Mouse (Mus musculus): Measurements from ENCODE around the gene 2810004N23Rik. TPM values are rescaled to one million over a fixed set of nuclear protein-coding genes. Genes with fewer than 3 reads are reported as not detected.
A peak's percentile ranks its signal among the peaks of the same experiment; 100 is the strongest.

The 2810004N23Rik gene
- polyA plus RNA-seq, 1 experiment from 2014 or later = 26.2 TPM

GRCm38 (mm10) chr8:124793172-124793651, 69.7 kb downstream of the 2810004N23Rik start:
- Histone ChIP-seq H3K9ac (peak overlapping the region; percentile 86), H3K4me3 (peak overlapping the region; percentile 75), H3K4me1 (replicated peaks) (peaks cover 63% of the 10 kb centered on the region), H3K9me3 (no peaks in the 10 kb centered on the region), H3K36me3 (no peaks in the 10 kb centered on the region), H3K27ac (replicated peaks) (peak overlapping the region; percentile 97), H3K27me3 (no peaks in the 10 kb centered on the region), H3K4me2 (peak overlapping the region; percentile 73)
- ATAC-seq (ENCODE audit: low FRiP score, low read depth) = peak; percentile 65
- under 1% methylated on average over 48 of the region's 51 CpGs for WGBS

- Histone ChIP-seq H3K27me3 (no peaks in the 10 kb centered on the region), H3K9ac (peak within 1 kb of the TSS; percentile 86), H3K4me1 (replicated peaks) (peaks cover 58% of the 10 kb centered on the region), H3K9me3 (no peaks in the 10 kb centered on the region), H3K4me2 (peak within 1 kb of the TSS; percentile 73), H3K36me3 (no peaks in the 10 kb centered on the region), H3K27ac (replicated peaks) (peak within 1 kb of the TSS; percentile 97), H3K4me3 (peak within 1 kb of the TSS; percentile 75)
- ATAC-seq (ENCODE audit: low FRiP score, low read depth) = peak; percentile 92
- under 1% methylated on average over 39 of the region's 39 CpGs for WGBS
These were observed 70.2 kb downstream of the 2810004N23Rik start, which contains the start of gene Trim67 for GRCm38 (mm10) chr8:124792708-124793107. Gene Trim67 (plus strand): TSS chr8:124793092.

- Histone ChIP-seq H3K4me1 (replicated peaks) (peaks cover 52% of the 10 kb centered on the region), H3K9me3 (no peaks in the 10 kb centered on the region), H3K9ac (peak overlapping the region; percentile 86), H3K27me3 (no peaks in the 10 kb centered on the region), H3K4me2 (peak overlapping the region; percentile 73), H3K4me3 (peak overlapping the region; percentile 75), H3K36me3 (no peaks in the 10 kb centered on the region), H3K27ac (replicated peaks) (peak overlapping the region; percentile 97)
- under 1% methylated on average over 32 of the region's 32 CpGs for WGBS
- ATAC-seq (ENCODE audit: low FRiP score, low read depth) = peak; percentile 13; the same call in 1 of the 2 replicates
These were observed 70.7 kb downstream of the 2810004N23Rik start for GRCm38 (mm10) chr8:124792186-124792585.

GRCm38 (mm10) chr8:124791751-124792150, 71.2 kb downstream of the 2810004N23Rik start:
- Histone ChIP-seq H3K36me3 (no peaks in the 10 kb centered on the region), H3K9ac (peak overlapping the region; percentile 86), H3K9me3 (no peaks in the 10 kb centered on the region), H3K4me1 (replicated peaks) (peaks cover 48% of the 10 kb centered on the region), H3K27ac (replicated peaks) (peak overlapping the region; percentile 97), H3K4me3 (peak overlapping the region; percentile 75), H3K4me2 (peak overlapping the region; percentile 73), H3K27me3 (no peaks in the 10 kb centered on the region)
- WGBS = 34% methylated on average over 4 of the region's 4 CpGs
- ATAC-seq (ENCODE audit: low FRiP score, low read depth) = no peak

DNA sequence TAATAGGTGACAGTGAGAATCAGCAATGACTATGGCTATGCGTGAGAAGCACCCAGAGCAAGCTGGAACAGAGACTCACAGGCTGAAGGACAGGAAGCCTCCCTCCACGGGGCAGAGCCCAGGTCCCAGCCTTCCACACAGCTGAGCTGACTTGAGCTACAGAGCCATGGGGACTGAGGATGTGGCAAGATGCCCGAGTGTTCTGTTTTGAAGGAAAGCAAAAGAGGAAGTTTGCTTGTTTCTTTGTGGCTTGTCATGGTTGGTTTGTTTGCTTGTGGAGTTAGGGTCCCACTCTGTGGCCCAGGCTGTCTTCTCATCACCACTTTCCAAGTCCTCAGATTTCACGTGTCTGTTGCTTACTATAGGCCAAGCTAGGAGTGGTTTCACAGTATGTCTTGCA, 72.2 kb downstream of the 2810004N23Rik start:
- H3K4me1 ChIP-seq (replicated peaks) = peaks cover 37% of the 10 kb centered on the region
- no peaks in the 10 kb centered on the region for H3K9me3 ChIP-seq
- no peak for ATAC-seq (ENCODE audit: low FRiP score, low read depth)
- WGBS = 89% methylated on average over 4 of the region's 4 CpGs
- H3K27me3 ChIP-seq = no peaks in the 10 kb centered on the region; the same call in 1 of the 2 replicates
- no peak overlapping the region for H3K4me2 ChIP-seq
- H3K36me3 ChIP-seq = no peaks in the 10 kb centered on the region
- H3K4me3 ChIP-seq = no peak overlapping the region
- H3K27ac ChIP-seq (replicated peaks) = no peak overlapping the region
- no peak overlapping the region for H3K9ac ChIP-seq

Other genes with a start within 250 kb of the 2810004N23Rik start
- gene 2310022B05Rik, start 199.8 kb downstream of the 2810004N23Rik start, polyA plus RNA-seq (2015; fragmentation: Nextera tagmentation; extraction: Ambion mirVana) = 21.0 and 23.8 TPM in 2 replicates
- gene Ttc13, start 141.1 kb downstream of the 2810004N23Rik start, polyA plus RNA-seq (2015; fragmentation: Nextera tagmentation; extraction: Ambion mirVana) = 61.8 and 66.1 TPM in 2 replicates
- gene Arv1, start 141.0 kb downstream of the 2810004N23Rik start, polyA plus RNA-seq (2015; fragmentation: Nextera tagmentation; extraction: Ambion mirVana) = 35.6 and 40.2 TPM in 2 replicates
- gene Fam89a, start 111.3 kb downstream of the 2810004N23Rik start, polyA plus RNA-seq (2015; fragmentation: Nextera tagmentation; extraction: Ambion mirVana) = 1.1 and 1.8 TPM in 2 replicates
- gene Trim67, start 70.0 kb downstream of the 2810004N23Rik start, polyA plus RNA-seq (2015; fragmentation: Nextera tagmentation; extraction: Ambion mirVana) = 28.5 and 29.6 TPM in 2 replicates
- gene Gnpat, start 87 bp downstream of the 2810004N23Rik start, polyA plus RNA-seq (2015; fragmentation: Nextera tagmentation; extraction: Ambion mirVana) = 74.7 and 79.5 TPM in 2 replicates
- 14.6 and 15.2 TPM in 2 replicates for gene Exoc8, start 34.6 kb upstream of the 2810004N23Rik start, polyA plus RNA-seq (2015; fragmentation: Nextera tagmentation; extraction: Ambion mirVana)
- 8.8 and 9.3 TPM in 2 replicates for gene Sprtn, start 34.8 kb upstream of the 2810004N23Rik start, polyA plus RNA-seq (2015; fragmentation: Nextera tagmentation; extraction: Ambion mirVana)
- 15.5 and 16.9 TPM in 2 replicates for gene Egln1, start 86.2 kb upstream of the 2810004N23Rik start, polyA plus RNA-seq (2015; fragmentation: Nextera tagmentation; extraction: Ambion mirVana)
- gene Tsnax, start 149.9 kb upstream of the 2810004N23Rik start, polyA plus RNA-seq (2015; fragmentation: Nextera tagmentation; extraction: Ambion mirVana) = 199 and 201 TPM in 2 replicates
- gene Disc1, start 191.1 kb upstream of the 2810004N23Rik start, polyA plus RNA-seq (2015; fragmentation: Nextera tagmentation; extraction: Ambion mirVana) = 1.8 and 2.6 TPM in 2 replicates